Mouse (Mus musculus): ENCODE measurements around the gene Atad1. TPM values are rescaled to one million over a fixed set of nuclear protein-coding genes. Genes with fewer than 3 reads are reported as not detected.

The Atad1 gene
- polyA plus RNA-seq, 1 experiment from 2014 or later, result 98.6 TPM

GRCm38 (mm10) chr19:32729785-32730184, 9.8 kb downstream of the Atad1 start:
- H3K9ac ChIP-seq, result no peak overlapping the region
- no peak overlapping the region for H3K4me3 ChIP-seq
- H3K27ac ChIP-seq, result no peak overlapping the region
- no peaks in the 10 kb centered on the region for H3K36me3 ChIP-seq
- no peaks in the 10 kb centered on the region for H3K9me3 ChIP-seq (replicated peaks)
- WGBS, result 90% methylated on average over 4 of the region's 4 CpGs
- no peak overlapping the region for H3K4me2 ChIP-seq (replicated peaks)
- H3K4me1 ChIP-seq, result peaks cover 15% of the 10 kb centered on the region
- H3K27me3 ChIP-seq, result peaks cover 3% of the 10 kb centered on the region; the same call in 1 of the 2 replicates
- ATAC-seq (ENCODE audit: low FRiP score), result no peak

- Histone ChIP-seq H3K4me1 (peaks cover 20% of the 10 kb centered on the region), H3K36me3 (no peaks in the 10 kb centered on the region), H3K4me2 (replicated peaks) (peak overlapping the region; percentile 52), H3K27ac (no peak overlapping the region), H3K9me3 (replicated peaks) (no peaks in the 10 kb centered on the region), H3K9ac (no peak overlapping the region), H3K4me3 (peak overlapping the region; percentile 20), H3K27me3 (peaks cover 3% of the 10 kb centered on the region; the same call in 1 of the 2 replicates)
- 0 out of 2 replicates have a peak, but pooled peaks have one; percentile 47 for ATAC-seq (ENCODE audit: low FRiP score)
- whole genome bisulfite sequencing, result 2% methylated on average over 22 of the region's 22 CpGs
Measured at GRCm38 (mm10) chr19:32726451-32727325, 12.9 kb downstream of the Atad1 start.

DNA sequence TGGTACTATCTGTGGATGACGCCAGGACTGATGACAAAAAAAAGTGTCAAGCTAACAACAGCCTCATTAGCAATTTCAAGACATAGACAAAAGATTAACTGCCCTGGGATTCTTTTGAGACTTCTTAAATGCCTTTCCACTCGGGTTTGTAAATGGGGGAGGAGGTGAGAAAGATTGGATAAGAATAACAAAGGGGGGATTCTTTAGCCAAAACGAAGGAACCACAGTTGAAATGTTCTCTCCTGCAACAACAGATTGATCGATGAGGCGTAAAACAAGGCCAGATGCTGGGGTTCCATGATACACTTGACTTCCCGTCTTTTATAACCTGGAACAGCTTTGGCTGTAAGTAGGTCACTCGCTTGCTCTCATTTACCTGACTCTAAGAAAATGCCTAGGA, 15.8 kb downstream of the Atad1 start:
- ATAC-seq (ENCODE audit: low FRiP score), result no peak
- peaks cover 20% of the 10 kb centered on the region for H3K4me1 ChIP-seq
- H3K4me2 ChIP-seq (replicated peaks), result no peak overlapping the region
- no peaks in the 10 kb centered on the region for H3K27me3 ChIP-seq
- H3K4me3 ChIP-seq, result no peak overlapping the region
- WGBS, result 7% methylated on average over 7 of the region's 7 CpGs
- no peaks in the 10 kb centered on the region for H3K9me3 ChIP-seq (replicated peaks)
- H3K36me3 ChIP-seq, result no peaks in the 10 kb centered on the region
- H3K27ac ChIP-seq, result no peak overlapping the region
- no peak overlapping the region for H3K9ac ChIP-seq

- Histone ChIP-seq H3K27me3 (no peaks in the 10 kb centered on the region), H3K9me3 (replicated peaks) (no peaks in the 10 kb centered on the region), H3K36me3 (no peaks in the 10 kb centered on the region), H3K27ac (no peak overlapping the region), H3K9ac (no peak overlapping the region), H3K4me1 (peaks cover 6% of the 10 kb centered on the region; the same call in 1 of the 2 replicates), H3K4me3 (no peak overlapping the region), H3K4me2 (replicated peaks) (no peak overlapping the region)
- ATAC-seq (ENCODE audit: low FRiP score), result no peak
- 90% methylated on average over 1 of the region's 1 CpGs for WGBS
Measured at GRCm38 (mm10) chr19:32720319-32720718, 19.3 kb downstream of the Atad1 start.

GRCm38 (mm10) chr19:32717590-32717989, 22.0 kb downstream of the Atad1 start:
- peaks cover 4% of the 10 kb centered on the region; the same call in 1 of the 2 replicates for H3K4me1 ChIP-seq
- 68% methylated on average over 3 of the region's 3 CpGs for WGBS
- H3K27me3 ChIP-seq, result no peaks in the 10 kb centered on the region
- no peaks in the 10 kb centered on the region for H3K9me3 ChIP-seq (replicated peaks)
- no peaks in the 10 kb centered on the region for H3K36me3 ChIP-seq
- H3K9ac ChIP-seq, result no peak overlapping the region
- ATAC-seq (ENCODE audit: low FRiP score), result no peak
- H3K27ac ChIP-seq, result no peak overlapping the region
- no peak overlapping the region for H3K4me2 ChIP-seq (replicated peaks)
- H3K4me3 ChIP-seq, result no peak overlapping the region

- Histone ChIP-seq H3K27me3 (no peaks in the 10 kb centered on the region), H3K4me2 (replicated peaks) (no peak overlapping the region), H3K9me3 (replicated peaks) (no peaks in the 10 kb centered on the region), H3K9ac (no peak overlapping the region), H3K4me3 (no peak overlapping the region), H3K27ac (no peak overlapping the region), H3K4me1 (peaks cover 9% of the 10 kb centered on the region), H3K36me3 (no peaks in the 10 kb centered on the region)
- ATAC-seq (ENCODE audit: low FRiP score), result no peak
Measured at GRCm38 (mm10) chr19:32715681-32716080, 23.9 kb downstream of the Atad1 start.

- Histone ChIP-seq H3K4me3 (no peak overlapping the region), H3K27me3 (no peaks in the 10 kb centered on the region), H3K36me3 (no peaks in the 10 kb centered on the region), H3K4me1 (peaks cover 9% of the 10 kb centered on the region), H3K9ac (no peak overlapping the region), H3K4me2 (replicated peaks) (no peak overlapping the region), H3K27ac (no peak overlapping the region), H3K9me3 (replicated peaks) (no peaks in the 10 kb centered on the region)
- no peak for ATAC-seq (ENCODE audit: low FRiP score)
- WGBS, result 8% methylated on average over 3 of the region's 3 CpGs
Measured at GRCm38 (mm10) chr19:32715201-32715600, 24.4 kb downstream of the Atad1 start.

DNA sequence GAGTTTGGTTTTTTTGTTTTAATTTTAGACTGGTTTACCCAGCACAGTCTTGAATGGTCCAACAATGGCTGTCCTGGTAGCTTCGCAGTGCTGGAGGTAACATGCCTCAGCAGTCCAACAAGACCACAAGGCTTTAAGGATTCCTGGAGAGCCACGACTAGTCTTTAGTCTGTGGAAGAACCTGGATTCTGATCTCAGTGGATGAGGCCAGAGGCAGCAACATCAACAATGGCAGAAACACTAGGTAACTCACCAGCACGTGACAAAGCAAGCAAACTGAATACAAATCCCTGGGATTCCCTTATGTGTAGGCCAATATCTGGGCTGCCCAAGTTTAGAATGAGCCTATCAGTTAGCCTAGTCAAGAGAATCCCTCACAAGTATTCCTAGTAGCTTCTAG, 26.1 kb downstream of the Atad1 start:
- Histone ChIP-seq H3K9ac (no peak overlapping the region), H3K27me3 (no peaks in the 10 kb centered on the region), H3K4me2 (replicated peaks) (no peak overlapping the region), H3K27ac (no peak overlapping the region), H3K4me1 (peaks cover 9% of the 10 kb centered on the region), H3K36me3 (no peaks in the 10 kb centered on the region), H3K4me3 (no peak overlapping the region), H3K9me3 (replicated peaks) (no peaks in the 10 kb centered on the region)
- ATAC-seq (ENCODE audit: low FRiP score), result no peak
- WGBS, result 66% methylated on average over 3 of the region's 3 CpGs

GRCm38 (mm10) chr19:32712588-32713042, 27.0 kb downstream of the Atad1 start:
- H3K36me3 ChIP-seq, result no peaks in the 10 kb centered on the region
- H3K4me3 ChIP-seq, result peak overlapping the region; percentile 91
- H3K9ac ChIP-seq, result peak overlapping the region; percentile 93
- no peaks in the 10 kb centered on the region for H3K27me3 ChIP-seq
- ATAC-seq (ENCODE audit: low FRiP score), result peak; percentile 91
- H3K4me2 ChIP-seq (replicated peaks), result peak overlapping the region; percentile 72
- H3K4me1 ChIP-seq, result peaks cover 9% of the 10 kb centered on the region
- no peaks in the 10 kb centered on the region for H3K9me3 ChIP-seq (replicated peaks)
- peak overlapping the region; percentile 92 for H3K27ac ChIP-seq
- WGBS, result 0% methylated on average over 11 of the region's 11 CpGs

GRCm38 (mm10) chr19:32711761-32712541, 27.6 kb downstream of the Atad1 start:
- Histone ChIP-seq H3K4me2 (replicated peaks) (peak overlapping the region; percentile 72), H3K27ac (peak overlapping the region; percentile 92)
- peak; percentile 97 for ATAC-seq (ENCODE audit: low FRiP score)

DNA sequence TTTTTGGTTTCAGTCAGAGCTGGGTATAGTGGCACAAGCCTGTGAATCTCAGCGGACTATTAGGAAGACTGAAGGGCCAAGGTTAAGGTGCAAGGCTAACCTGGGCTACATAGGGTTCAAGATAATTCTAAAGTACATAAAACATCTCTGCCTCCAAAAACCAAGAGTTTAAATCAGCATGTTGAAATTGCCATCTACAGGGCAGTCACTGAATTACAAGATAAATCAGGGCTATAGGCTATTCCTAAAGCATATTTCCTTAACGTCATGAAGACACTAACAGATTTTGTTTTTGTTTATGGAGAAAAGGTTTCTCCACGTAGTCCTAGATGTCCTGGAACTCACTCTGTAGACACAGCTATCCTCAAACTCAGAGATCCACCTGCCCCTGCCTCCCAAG, 29.3 kb downstream of the Atad1 start:
- no peaks in the 10 kb centered on the region for H3K9me3 ChIP-seq (replicated peaks)
- no peaks in the 10 kb centered on the region for H3K27me3 ChIP-seq
- peaks cover 12% of the 10 kb centered on the region for H3K36me3 ChIP-seq
- 70% methylated on average over 3 of the region's 3 CpGs for WGBS
- H3K4me1 ChIP-seq, result peaks cover 9% of the 10 kb centered on the region
- H3K4me2 ChIP-seq (replicated peaks), result 0 out of 2 replicates have a peak overlapping the region, but pooled peaks have one; percentile 72
- no peak overlapping the region for H3K4me3 ChIP-seq
- no peak overlapping the region for H3K9ac ChIP-seq
- H3K27ac ChIP-seq, result no peak overlapping the region
- ATAC-seq (ENCODE audit: low FRiP score), result no peak

More at GRCm38 (mm10) chr19:32711761-32712541, 27.6 kb downstream of the Atad1 start:
- Histone ChIP-seq H3K9ac (peak overlapping the region; percentile 93), H3K4me3 (peak overlapping the region; percentile 91), H3K36me3 (no peaks in the 10 kb centered on the region), H3K9me3 (replicated peaks) (no peaks in the 10 kb centered on the region), H3K27me3 (no peaks in the 10 kb centered on the region), H3K4me1 (peaks cover 9% of the 10 kb centered on the region)
- WGBS, result under 1% methylated on average over 63 of the region's 63 CpGs

GRCm38 (mm10) chr19:32708996-32709395, 30.6 kb downstream of the Atad1 start:
- WGBS, result 93% methylated on average over 5 of the region's 5 CpGs

More at GRCm38 (mm10) chr19:32708996-32709395, 30.6 kb downstream of the Atad1 start:
- Histone ChIP-seq H3K4me3 (no peak overlapping the region), H3K9me3 (replicated peaks) (no peaks in the 10 kb centered on the region), H3K4me1 (peaks cover 9% of the 10 kb centered on the region), H3K4me2 (replicated peaks) (no peak overlapping the region), H3K27me3 (no peaks in the 10 kb centered on the region), H3K9ac (no peak overlapping the region), H3K36me3 (peaks cover 22% of the 10 kb centered on the region), H3K27ac (no peak overlapping the region)
- ATAC-seq (ENCODE audit: low FRiP score), result no peak

Data from hindbrain, embryonic 12.5 days (tissue).